ENCODE assay signal across 8 mouse cellular contexts in genomic region chr2:118745232-118745884, GRCm38 (mm10). TPM values are rescaled to one million over a fixed set of nuclear protein-coding genes. Genes with fewer than 3 reads are reported as not detected.
DNase-seq lines count a peak whose midpoint lies in the region; ATAC-seq and TF ChIP-seq lines count a peak whose summit lies in the region.

Gene Inafm2 (plus strand): TSS chr2:118745758.

- WGBS in embryonic facial prominence, embryonic 10.5 days: 4% methylated on average over 57 of the region's 57 CpGs
- 2% methylated on average over 53 of the region's 57 CpGs for WGBS in intestine, postnatal 0 days
- WGBS in limb, embryonic 11.5 days: under 1% methylated on average over 45 of the region's 57 CpGs
- WGBS in midbrain, embryonic 13.5 days: under 1% methylated on average over 55 of the region's 57 CpGs

- no peaks in the 10 kb centered on the region for H3K9me3 ChIP-seq in embryonic facial prominence, embryonic 10.5 days
- no peaks in the 10 kb centered on the region for H3K9me3 ChIP-seq in intestine, postnatal 0 days (ENCODE audit: control insufficient read depth)
- no peaks in the 10 kb centered on the region for H3K9me3 ChIP-seq in limb, embryonic 11.5 days (ENCODE audit: control insufficient read depth, low read length)
- H3K9me3 ChIP-seq in midbrain, embryonic 13.5 days: no peaks in the 10 kb centered on the region

- H3K4me1 ChIP-seq in embryonic facial prominence, embryonic 10.5 days: peaks cover 50% of the 10 kb centered on the region
- H3K4me1 ChIP-seq in intestine, postnatal 0 days (replicated peaks; ENCODE audit: control insufficient read depth, insufficient read depth, low read length): peaks cover 4% of the 10 kb centered on the region; the same call in 1 of the 2 replicates
- H3K4me1 ChIP-seq in limb, embryonic 11.5 days (ENCODE audit: control insufficient read depth, insufficient read depth, low read length): peaks cover 15% of the 10 kb centered on the region
- peaks cover 50% of the 10 kb centered on the region for H3K4me1 ChIP-seq in midbrain, embryonic 13.5 days (replicated peaks)

- peak within 1 kb of the TSS; percentile 98 for H3K4me2 ChIP-seq in intestine, postnatal 0 days (replicated peaks; ENCODE audit: low read depth)
- H3K4me2 ChIP-seq in limb, embryonic 11.5 days (ENCODE audit: low read depth, severe bottlenecking): peak within 1 kb of the TSS; percentile 98
- peak within 1 kb of the TSS; percentile 83 for H3K4me2 ChIP-seq in midbrain, embryonic 13.5 days (replicated peaks)

- peak within 1 kb of the TSS; percentile 89 for H3K9ac ChIP-seq in intestine, postnatal 0 days (ENCODE audit: low read depth, low read length)
- peak within 1 kb of the TSS; percentile 86 for H3K9ac ChIP-seq in limb, embryonic 11.5 days (ENCODE audit: low read length)
- H3K9ac ChIP-seq in midbrain, embryonic 13.5 days (replicated peaks): peak within 1 kb of the TSS; percentile 92

- TF ChIP-seq CTCF in intestine, postnatal 0 days (IDR thresholded peaks at IDR 0.05; ENCODE audit: low read depth): no peak

- H3K27me3 ChIP-seq in embryonic facial prominence, embryonic 10.5 days (replicated peaks; ENCODE audit: low read depth, poor library complexity, severe bottlenecking): peaks cover 73% of the 10 kb centered on the region
- 0 out of 2 replicates have a peak, but pooled peaks cover 6% of the 10 kb centered on the region for H3K27me3 ChIP-seq in intestine, postnatal 0 days (replicated peaks; ENCODE audit: control insufficient read depth, insufficient read depth, low read length)
- H3K27me3 ChIP-seq in limb, embryonic 11.5 days (ENCODE audit: control insufficient read depth, insufficient read depth, low read length): peaks cover 12% of the 10 kb centered on the region
- peaks cover 28% of the 10 kb centered on the region for H3K27me3 ChIP-seq in midbrain, embryonic 13.5 days

- ATAC-seq in granulocyte monocyte progenitor cell, adult 5-6 weeks (replicated peaks; ENCODE audit: poor library complexity, severe bottlenecking): peak; percentile 65
- peak; percentile 88 for ATAC-seq in intestine, postnatal 0 days
- ATAC-seq in limb, embryonic 11.5 days (ENCODE audit: insufficient number of reproducible peaks, low FRiP score, low TSS enrichment, low read depth): peak; percentile 89
- peak; percentile 91 for ATAC-seq in midbrain, embryonic 13.5 days

- H3K36me3 ChIP-seq in embryonic facial prominence, embryonic 10.5 days (replicated peaks): peaks cover 12% of the 10 kb centered on the region
- peaks cover 7% of the 10 kb centered on the region; the same call in 1 of the 2 replicates for H3K36me3 ChIP-seq in intestine, postnatal 0 days (ENCODE audit: control insufficient read depth, insufficient read depth)
- H3K36me3 ChIP-seq in limb, embryonic 11.5 days (ENCODE audit: control insufficient read depth, insufficient read depth, low read length): no peaks in the 10 kb centered on the region
- H3K36me3 ChIP-seq in midbrain, embryonic 13.5 days: no peaks in the 10 kb centered on the region

- peak within 1 kb of the TSS; percentile 87 for H3K27ac ChIP-seq in embryonic facial prominence, embryonic 10.5 days (replicated peaks)
- peak within 1 kb of the TSS; percentile 73 for H3K27ac ChIP-seq in intestine, postnatal 0 days (ENCODE audit: low read depth, low read length)
- H3K27ac ChIP-seq in limb, embryonic 11.5 days (replicated peaks; ENCODE audit: low read depth, low read length): no peak within 1 kb of the TSS
- peak within 1 kb of the TSS; percentile 77 for H3K27ac ChIP-seq in midbrain, embryonic 13.5 days

- DNase-seq in layer of hippocampus, adult 11-12 months (ENCODE audit: low spot score): peak; percentile 90
- DNase-seq in layer of hippocampus, adult 9-10 months (ENCODE audit: low spot score): no peak
- DNase-seq in embryonic facial prominence, embryonic 10.5 days (ENCODE audit: low spot score): peak; percentile 94
- DNase-seq in limb, embryonic 11.5 days (ENCODE audit: low spot score): peak; percentile 91
- DNase-seq in spleen, adult 12 weeks (ENCODE audit: low spot score): peak; percentile 77

- H3K4me3 ChIP-seq in embryonic facial prominence, embryonic 10.5 days: peak within 1 kb of the TSS; percentile 92
- H3K4me3 ChIP-seq in intestine, postnatal 0 days (ENCODE audit: low read depth, low read length): peak within 1 kb of the TSS; percentile 78
- peak within 1 kb of the TSS; percentile 87 for H3K4me3 ChIP-seq in limb, embryonic 11.5 days (ENCODE audit: low read depth, low read length)
- peak within 1 kb of the TSS; percentile 73 for H3K4me3 ChIP-seq in midbrain, embryonic 13.5 days (replicated peaks)

RNA-seq across cellular contexts. Expression of gene Inafm2, which starts in this region (rescaled TPM):
- polyA plus RNA-seq in embryonic facial prominence, embryonic 10.5 days (2016; fragmentation: Nextera tagmentation; extraction: Ambion mirVana): 15.8 and 16.8 TPM in 2 replicates
- total RNA-seq in granulocyte monocyte progenitor cell, adult 5-6 weeks (2014; fragmentation: Nextera tagmentation): 27.9 and 30.3 TPM in 2 replicates
- 15.0 and 24.8 TPM in 2 replicates for total RNA-seq in granulocyte monocyte progenitor cell, adult 5-6 weeks (2017)
- 24.7 and 26.2 TPM in 2 replicates for polyA plus RNA-seq in intestine, postnatal 0 days (2015; fragmentation: Nextera tagmentation; extraction: Ambion mirVana)
- 26.9 and 28.2 TPM in 2 replicates for polyA plus RNA-seq in limb, embryonic 11.5 days (2014; fragmentation: Nextera tagmentation; extraction: Ambion mirVana)
- polyA plus RNA-seq in midbrain, embryonic 13.5 days (2015; fragmentation: Nextera tagmentation; extraction: Ambion mirVana): 24.6 and 25.8 TPM in 2 replicates
